Mouse (Mus musculus) limb, embryonic 11.5 days (tissue): ENCODE measurements around the gene Gabrg2. TPM values are rescaled to one million over a fixed set of nuclear protein-coding genes. Genes with fewer than 3 reads are reported as not detected.
A peak's percentile ranks its signal among the peaks of the same experiment; 100 is the strongest.

Source experiments
- ATAC-seq: fragments of 200-750 bp; cut with Nextera tagmentation; 2 replicates; pipeline ENCODE4 v1.8.0; 2017; ENCODE audit warnings: low read depth; ENCODE audit not compliant: insufficient number of reproducible peaks, low FRiP score, low TSS enrichment
- DNase-seq: peaks from one replicate; pipeline ENCODE4 v3.0.0-alpha.2; 2015; ENCODE audit warnings: low spot score
- H3K27ac ChIP-seq: fragments of 300-500 bp; sonication (generic); replicated peaks from 2 replicates; pipeline ENCODE4 v1.5.1; 2014; ENCODE audit warnings: low read depth, mild to moderate bottlenecking, low read length
- H3K27me3 ChIP-seq: fragments of 300-500 bp; sonication (generic); 2 replicates; pipeline ENCODE4 v1.6.1; 2014; ENCODE audit warnings: mild to moderate bottlenecking, low read length, mixed read lengths; ENCODE audit not compliant: control insufficient read depth, insufficient read depth
- H3K36me3 ChIP-seq: fragments of 300-500 bp; sonication (generic); 2 replicates; pipeline ENCODE4 v1.6.1; 2014; ENCODE audit warnings: mild to moderate bottlenecking, low read length, moderate library complexity, mixed read lengths; ENCODE audit not compliant: control insufficient read depth, insufficient read depth
- H3K4me1 ChIP-seq: fragments of 300-500 bp; sonication (generic); 2 replicates; pipeline ENCODE4 v1.6.1; 2014; ENCODE audit warnings: low read length, mixed read lengths; ENCODE audit not compliant: control insufficient read depth, insufficient read depth
- H3K4me2 ChIP-seq: fragments of 300-500 bp; sonication (generic); 2 replicates; pipeline ENCODE4 v1.6.1; 2014; ENCODE audit warnings: low read depth, mild to moderate bottlenecking, moderate library complexity; ENCODE audit not compliant: severe bottlenecking
- H3K4me3 ChIP-seq: fragments of 300-500 bp; sonication (generic); 2 replicates; pipeline ENCODE4 v1.5.1; 2014; ENCODE audit warnings: low read depth, low read length
- H3K9ac ChIP-seq: fragments of 300-500 bp; sonication (generic); 2 replicates; pipeline ENCODE4 v1.6.1; 2014; ENCODE audit warnings: mild to moderate bottlenecking, low read length
- H3K9me3 ChIP-seq: fragments of 300-500 bp; sonication (generic); 2 replicates; pipeline ENCODE4 v1.6.1; 2016; ENCODE audit warnings: low read length; ENCODE audit not compliant: control insufficient read depth
- WGBS: fragments of 180-500 bp; shearing (Covaris S2); extraction: QIAGEN DNeasy Blood & Tissue Kit; methylation state at CpG from one replicate; pipeline ENCODE4 v1.1.7; 2014; 5-methylcytosine and 5-hydroxymethylcytosine counted together
- polyA plus RNA-seq: library from polyadenylated mRNA; unstranded; fragments of >200 nt; fragmentation: Nextera tagmentation; extraction: Ambion mirVana; gene quantifications from 2 replicates; pipeline ENCODE4 v1.2.1, GENCODE M21; 2014

Gene Gabrg2
- not detected in 2 replicates for polyA plus RNA-seq

GRCm38 (mm10) chr11:42000190-42001098, at the start of gene Gabrg2:
Gene Gabrg2 (minus strand): TSS chr11:42000857.
- H3K36me3 ChIP-seq, result no peaks in the 10 kb centered on the region
- WGBS, result 11% methylated on average over 20 of the region's 20 CpGs
- H3K4me2 ChIP-seq, result no peak within 1 kb of the TSS
- no peak within 1 kb of the TSS for H3K27ac ChIP-seq
- no peaks in the 10 kb centered on the region for H3K27me3 ChIP-seq
- no peaks in the 10 kb centered on the region for H3K4me1 ChIP-seq
- no peak within 1 kb of the TSS for H3K9ac ChIP-seq
- H3K9me3 ChIP-seq, result no peaks in the 10 kb centered on the region
- H3K4me3 ChIP-seq, result no peak within 1 kb of the TSS
- DNase-seq (no peak), ATAC-seq (no peak)

GRCm38 (mm10) chr11:42048201-42048600, 47.5 kb upstream of the Gabrg2 start:
- Histone ChIP-seq H3K9ac (no peak overlapping the region), H3K27me3 (no peaks in the 10 kb centered on the region), H3K9me3 (no peaks in the 10 kb centered on the region), H3K27ac (no peak overlapping the region), H3K36me3 (no peaks in the 10 kb centered on the region), H3K4me2 (no peak overlapping the region), H3K4me1 (no peaks in the 10 kb centered on the region), H3K4me3 (no peak overlapping the region)
- no peak for ATAC-seq
- DNase-seq, result no peak

GRCm38 (mm10) chr11:41999468-41999881, 1.2 kb downstream of the Gabrg2 start:
- Histone ChIP-seq H3K27me3 (no peaks in the 10 kb centered on the region), H3K4me3 (no peak overlapping the region), H3K27ac (no peak overlapping the region), H3K9me3 (no peaks in the 10 kb centered on the region), H3K4me1 (no peaks in the 10 kb centered on the region), H3K4me2 (no peak overlapping the region), H3K9ac (no peak overlapping the region), H3K36me3 (no peaks in the 10 kb centered on the region)
- ATAC-seq (peak; percentile 83), DNase-seq (peak; percentile 94)
- under 1% methylated on average over 7 of the region's 7 CpGs for whole genome bisulfite sequencing

GRCm38 (mm10) chr11:41980152-41980551, 20.5 kb downstream of the Gabrg2 start:
- H3K9ac ChIP-seq, result no peak overlapping the region
- H3K9me3 ChIP-seq, result no peaks in the 10 kb centered on the region
- H3K4me3 ChIP-seq, result no peak overlapping the region
- H3K27me3 ChIP-seq, result no peaks in the 10 kb centered on the region
- 49% methylated on average over 6 of the region's 6 CpGs for WGBS
- DNase-seq (no peak), ATAC-seq (no peak)
- H3K27ac ChIP-seq, result no peak overlapping the region
- H3K4me2 ChIP-seq, result no peak overlapping the region
- no peaks in the 10 kb centered on the region for H3K4me1 ChIP-seq
- H3K36me3 ChIP-seq, result no peaks in the 10 kb centered on the region

GRCm38 (mm10) chr11:41968595-41968994, 32.1 kb downstream of the Gabrg2 start:
- no peak for ATAC-seq
- Histone ChIP-seq H3K27ac (no peak overlapping the region), H3K9ac (no peak overlapping the region), H3K27me3 (no peaks in the 10 kb centered on the region), H3K4me3 (no peak overlapping the region), H3K9me3 (no peaks in the 10 kb centered on the region), H3K4me2 (no peak overlapping the region), H3K4me1 (no peaks in the 10 kb centered on the region), H3K36me3 (no peaks in the 10 kb centered on the region)
- DNase-seq, result no peak

- no peak overlapping the region for H3K4me3 ChIP-seq
- H3K36me3 ChIP-seq, result no peaks in the 10 kb centered on the region
- DNase-seq (no peak), ATAC-seq (no peak)
- no peak overlapping the region for H3K27ac ChIP-seq
- no peak overlapping the region for H3K9ac ChIP-seq
- H3K4me1 ChIP-seq, result no peaks in the 10 kb centered on the region
- WGBS, result 85% methylated on average over 8 of the region's 8 CpGs
- no peaks in the 10 kb centered on the region for H3K27me3 ChIP-seq
- H3K4me2 ChIP-seq, result no peak overlapping the region
- no peaks in the 10 kb centered on the region for H3K9me3 ChIP-seq
These were observed 38.0 kb downstream of the Gabrg2 start for GRCm38 (mm10) chr11:41962706-41963105.

GRCm38 (mm10) chr11:41953550-41953949, 47.1 kb downstream of the Gabrg2 start:
- no peak for DNase-seq
- WGBS, result 93% methylated on average over 2 of the region's 2 CpGs
- no peak overlapping the region for H3K4me2 ChIP-seq
- no peak overlapping the region for H3K4me3 ChIP-seq
- no peak overlapping the region for H3K9ac ChIP-seq
- H3K36me3 ChIP-seq, result no peaks in the 10 kb centered on the region
- ATAC-seq, result no peak
- no peak overlapping the region for H3K27ac ChIP-seq
- no peaks in the 10 kb centered on the region for H3K9me3 ChIP-seq
- no peaks in the 10 kb centered on the region for H3K4me1 ChIP-seq
- no peaks in the 10 kb centered on the region for H3K27me3 ChIP-seq

GRCm38 (mm10) chr11:41951898-41952297, 48.8 kb downstream of the Gabrg2 start:
- no peak for ATAC-seq
- no peak overlapping the region for H3K4me3 ChIP-seq
- no peak overlapping the region for H3K4me2 ChIP-seq
- 63% methylated on average over 3 of the region's 3 CpGs for WGBS
- H3K9ac ChIP-seq, result no peak overlapping the region
- no peaks in the 10 kb centered on the region for H3K4me1 ChIP-seq
- no peaks in the 10 kb centered on the region for H3K36me3 ChIP-seq
- no peaks in the 10 kb centered on the region for H3K9me3 ChIP-seq
- H3K27ac ChIP-seq, result no peak overlapping the region
- H3K27me3 ChIP-seq, result no peaks in the 10 kb centered on the region
- DNase-seq, result no peak
